Mouse (Mus musculus): ENCODE measurements at regions not wholly inside any gene's neighbourhood (a gene's known extent, or its start where the extent isn't known, plus 50 kb on each side); places are given as distances from the start of the nearest gene placed in this dataset.

DNA sequence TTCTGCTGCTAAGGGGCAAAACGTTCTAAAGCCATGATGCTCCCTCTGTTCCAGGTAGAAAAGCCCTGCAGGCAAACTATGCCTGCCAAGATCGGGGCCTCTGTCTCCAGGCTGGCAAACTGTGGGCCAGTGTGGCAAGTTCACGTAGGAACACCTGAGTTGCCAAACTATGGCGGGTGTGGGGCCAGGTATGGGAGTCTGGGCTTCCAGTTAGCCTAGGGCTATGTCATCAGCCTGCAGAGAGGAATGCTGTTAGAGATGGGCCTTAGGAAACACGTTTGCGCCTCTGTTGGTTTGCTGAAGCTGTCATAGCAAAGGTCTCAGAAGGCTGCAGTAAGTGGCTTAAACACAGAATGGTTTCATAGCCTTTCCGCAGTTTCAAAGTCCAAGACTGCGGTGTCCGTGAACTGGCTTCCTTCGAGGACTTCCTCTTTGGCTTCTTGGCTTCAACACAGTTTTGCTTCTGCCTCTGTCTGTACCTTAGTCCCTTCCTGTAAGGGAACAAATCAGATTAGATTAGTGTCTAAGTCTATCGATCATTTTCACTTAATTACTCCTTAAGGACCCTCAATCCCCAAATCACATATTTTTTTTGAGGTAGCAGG, 110.1 kb downstream of the Snx18 start:
- 91% methylated on average over 11 of the region's 11 CpGs for WGBS
- Histone ChIP-seq H3K4me2 (ENCODE audit: low read depth, low read length) (no peak overlapping the region), H3K36me3 (ENCODE audit: control insufficient read depth, insufficient read depth, low read length) (no peaks in the 10 kb centered on the region), H3K4me3 (ENCODE audit: low read depth, low read length) (no peak overlapping the region), H3K27me3 (ENCODE audit: control insufficient read depth, insufficient read depth, low read length) (no peaks in the 10 kb centered on the region), H3K4me1 (ENCODE audit: control insufficient read depth, insufficient read depth, low read length) (peaks cover 5% of the 10 kb centered on the region; the same call in 1 of the 2 replicates), H3K9ac (replicated peaks; ENCODE audit: low read depth, low read length) (no peak overlapping the region), H3K27ac (ENCODE audit: low read depth, low read length) (no peak overlapping the region), H3K9me3 (ENCODE audit: control insufficient read depth, low read length) (no peaks in the 10 kb centered on the region)
- no peak for ATAC-seq (ENCODE audit: low read depth)

DNA sequence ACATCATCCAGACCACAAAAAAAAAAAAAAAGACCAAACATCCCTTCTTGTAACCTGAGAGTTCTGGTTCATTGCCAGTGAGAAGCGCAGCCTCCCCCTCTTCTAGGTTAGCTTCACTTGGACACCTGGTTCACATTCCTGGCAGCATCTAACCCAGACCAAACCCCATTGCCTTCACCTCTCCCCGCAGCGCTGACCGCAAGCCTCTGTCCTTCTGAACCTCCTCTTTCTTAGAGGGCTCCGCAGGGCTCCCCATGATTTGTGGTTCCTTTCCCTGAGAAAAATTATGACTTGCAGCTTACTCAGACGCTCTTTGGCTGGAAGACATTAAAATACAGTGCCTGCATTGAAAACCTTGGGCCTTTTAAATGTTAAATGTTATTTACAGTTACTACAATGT, 115.8 kb downstream of the Snx18 start:
- Histone ChIP-seq H3K9ac (replicated peaks; ENCODE audit: low read depth, low read length) (no peak overlapping the region), H3K4me2 (ENCODE audit: low read depth, low read length) (no peak overlapping the region), H3K4me3 (ENCODE audit: low read depth, low read length) (no peak overlapping the region), H3K4me1 (ENCODE audit: control insufficient read depth, insufficient read depth, low read length) (no peaks in the 10 kb centered on the region), H3K27me3 (ENCODE audit: control insufficient read depth, insufficient read depth, low read length) (no peaks in the 10 kb centered on the region), H3K27ac (ENCODE audit: low read depth, low read length) (no peak overlapping the region), H3K36me3 (ENCODE audit: control insufficient read depth, insufficient read depth, low read length) (no peaks in the 10 kb centered on the region), H3K9me3 (ENCODE audit: control insufficient read depth, low read length) (no peaks in the 10 kb centered on the region)
- 62% methylated on average over 6 of the region's 6 CpGs for WGBS
- no peak for ATAC-seq (ENCODE audit: low read depth)

DNA sequence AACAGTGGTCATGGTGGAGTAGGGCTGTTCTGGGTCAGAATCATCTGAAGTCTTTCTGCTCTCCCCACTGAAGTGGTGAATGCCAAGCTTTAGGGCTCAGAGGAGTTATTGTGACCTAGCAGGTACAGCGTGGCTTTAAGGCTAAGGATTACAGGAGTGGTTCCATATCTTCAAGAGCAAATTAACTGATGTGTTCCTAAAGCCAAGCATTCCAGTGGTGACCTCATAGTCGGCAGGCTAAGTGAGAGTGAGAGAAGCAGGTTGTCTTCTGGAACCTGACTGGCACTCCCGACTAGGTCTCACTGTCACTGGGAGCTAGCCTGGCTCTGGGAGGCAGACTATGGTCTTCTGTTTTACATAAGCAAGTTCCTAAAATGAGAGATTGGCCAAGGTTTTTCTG, 116.3 kb downstream of the Snx18 start:
- WGBS = 85% methylated on average over 3 of the region's 3 CpGs
- Histone ChIP-seq H3K27me3 (ENCODE audit: control insufficient read depth, insufficient read depth, low read length) (no peaks in the 10 kb centered on the region), H3K9me3 (ENCODE audit: control insufficient read depth, low read length) (no peaks in the 10 kb centered on the region), H3K27ac (ENCODE audit: low read depth, low read length) (no peak overlapping the region), H3K36me3 (ENCODE audit: control insufficient read depth, insufficient read depth, low read length) (no peaks in the 10 kb centered on the region), H3K4me2 (ENCODE audit: low read depth, low read length) (no peak overlapping the region), H3K4me3 (ENCODE audit: low read depth, low read length) (no peak overlapping the region), H3K4me1 (ENCODE audit: control insufficient read depth, insufficient read depth, low read length) (no peaks in the 10 kb centered on the region), H3K9ac (replicated peaks; ENCODE audit: low read depth, low read length) (no peak overlapping the region)
- ATAC-seq (ENCODE audit: low read depth) = no peak

DNA sequence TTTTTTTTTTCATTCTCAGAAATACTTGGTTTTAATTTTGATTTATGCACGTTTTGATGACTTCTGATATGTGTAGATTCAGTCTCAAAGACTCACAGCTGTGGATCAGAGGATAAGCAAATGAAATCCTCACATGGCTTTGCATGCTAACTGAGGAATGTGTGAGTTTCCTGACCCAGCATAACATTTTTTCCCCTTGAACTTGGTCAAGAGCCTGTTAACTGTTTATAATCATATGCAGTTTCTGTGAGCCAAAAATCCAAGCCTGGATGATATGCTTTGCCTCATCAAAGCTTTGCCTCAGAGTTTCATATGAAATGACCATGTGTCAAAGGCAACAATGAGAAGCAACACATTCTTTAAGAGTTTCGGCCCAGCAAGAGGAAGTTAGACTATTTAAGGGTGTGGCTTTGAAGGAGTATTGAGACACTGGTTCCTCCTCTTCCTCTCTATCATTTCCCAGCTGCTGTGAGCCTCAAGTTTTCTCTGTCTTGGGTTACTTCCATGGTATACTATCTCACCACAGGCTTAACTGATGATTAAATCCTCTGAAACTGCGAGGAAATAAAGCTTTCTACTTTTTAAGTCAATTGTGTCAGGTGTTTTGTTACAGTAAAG, 117.9 kb downstream of the Snx18 start:
- no peaks in the 10 kb centered on the region for H3K9me3 ChIP-seq (ENCODE audit: control insufficient read depth, low read length)
- H3K36me3 ChIP-seq (ENCODE audit: control insufficient read depth, insufficient read depth, low read length) = no peaks in the 10 kb centered on the region
- no peak overlapping the region for H3K9ac ChIP-seq (replicated peaks; ENCODE audit: low read depth, low read length)
- no peaks in the 10 kb centered on the region for H3K27me3 ChIP-seq (ENCODE audit: control insufficient read depth, insufficient read depth, low read length)
- ATAC-seq (ENCODE audit: low read depth) = no peak
- WGBS = 83% methylated on average over 3 of the region's 3 CpGs
- no peak overlapping the region for H3K4me2 ChIP-seq (ENCODE audit: low read depth, low read length)
- H3K27ac ChIP-seq (ENCODE audit: low read depth, low read length) = no peak overlapping the region
- H3K4me3 ChIP-seq (ENCODE audit: low read depth, low read length) = no peak overlapping the region
- H3K4me1 ChIP-seq (ENCODE audit: control insufficient read depth, insufficient read depth, low read length) = no peaks in the 10 kb centered on the region

DNA sequence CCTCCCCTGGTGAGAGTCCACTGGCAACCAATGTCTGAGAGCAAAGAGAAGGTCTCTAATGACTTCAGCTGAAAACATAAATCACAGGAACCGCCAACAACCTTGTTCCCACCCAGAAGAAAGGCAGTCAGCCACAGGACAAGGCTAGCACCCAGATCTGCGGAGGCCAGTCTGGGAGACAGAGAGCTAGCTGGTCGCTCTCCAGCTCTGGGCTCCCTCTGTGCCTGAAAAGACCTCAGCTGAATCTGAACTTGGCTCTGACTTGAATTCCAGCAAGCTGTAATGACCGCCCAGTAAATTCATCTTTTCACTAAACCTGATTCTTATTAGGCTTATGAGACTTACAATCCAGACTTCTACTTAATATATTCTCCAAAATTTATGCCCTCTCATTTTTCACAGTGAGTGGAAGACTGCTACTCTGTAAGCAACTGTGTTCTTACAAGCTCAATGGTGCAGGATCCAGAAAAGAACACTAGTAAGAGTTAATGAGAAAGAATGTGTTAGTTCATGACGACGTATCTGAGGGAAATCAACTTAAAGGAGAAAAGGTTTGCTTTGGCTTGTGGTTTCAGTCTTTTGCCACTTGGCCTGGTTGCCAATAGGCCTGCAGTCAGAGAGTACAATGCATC, 119.2 kb downstream of the Snx18 start:
- H3K4me1 ChIP-seq (ENCODE audit: control insufficient read depth, insufficient read depth, low read length) = no peaks in the 10 kb centered on the region
- no peak for ATAC-seq (ENCODE audit: low read depth)
- no peak overlapping the region for H3K27ac ChIP-seq (ENCODE audit: low read depth, low read length)
- no peak overlapping the region for H3K9ac ChIP-seq (replicated peaks; ENCODE audit: low read depth, low read length)
- WGBS = 85% methylated on average over 6 of the region's 6 CpGs
- no peaks in the 10 kb centered on the region for H3K27me3 ChIP-seq (ENCODE audit: control insufficient read depth, insufficient read depth, low read length)
- H3K4me2 ChIP-seq (ENCODE audit: low read depth, low read length) = no peak overlapping the region
- H3K4me3 ChIP-seq (ENCODE audit: low read depth, low read length) = no peak overlapping the region
- H3K9me3 ChIP-seq (ENCODE audit: control insufficient read depth, low read length) = no peaks in the 10 kb centered on the region
- no peaks in the 10 kb centered on the region for H3K36me3 ChIP-seq (ENCODE audit: control insufficient read depth, insufficient read depth, low read length)

DNA sequence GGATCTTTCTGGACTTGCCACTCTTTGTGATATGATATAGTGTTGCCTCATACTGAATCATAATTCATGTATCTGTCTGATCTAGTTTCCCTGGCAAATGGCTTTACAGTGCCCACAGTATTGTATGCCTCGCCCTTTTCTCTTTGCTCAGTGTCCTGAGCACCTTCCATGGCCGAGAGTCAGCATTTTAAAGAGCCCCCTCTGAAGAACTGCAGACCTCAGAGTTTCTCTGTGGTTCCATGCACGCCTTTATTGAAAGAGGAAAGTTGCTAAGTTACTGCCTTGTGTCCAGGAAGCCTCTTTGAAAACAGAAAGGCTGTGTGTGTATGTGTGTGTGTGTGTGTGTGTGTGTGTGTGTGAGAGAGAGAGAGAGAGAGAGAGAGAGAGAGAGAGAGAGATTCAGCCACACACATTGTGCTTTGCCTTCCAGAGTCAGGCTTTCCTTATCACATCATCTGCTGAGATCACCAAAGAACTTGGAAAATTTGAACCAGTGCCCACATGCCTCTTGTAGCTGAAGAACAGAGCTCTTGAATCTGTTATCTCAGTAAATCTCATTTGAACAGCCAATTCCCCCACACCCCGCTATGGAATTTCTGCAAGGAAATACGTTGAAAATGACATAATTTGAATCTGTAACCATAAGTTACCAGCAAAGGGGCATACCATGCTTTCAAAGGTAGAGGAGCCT, 122.6 kb downstream of the Snx18 start:
- H3K4me2 ChIP-seq (ENCODE audit: low read depth, low read length) = no peak overlapping the region
- ATAC-seq (ENCODE audit: low read depth) = no peak; the same call in 1 of the 2 replicates
- 55% methylated on average over 5 of the region's 5 CpGs for WGBS
- H3K9ac ChIP-seq (replicated peaks; ENCODE audit: low read depth, low read length) = no peak overlapping the region
- no peaks in the 10 kb centered on the region for H3K27me3 ChIP-seq (ENCODE audit: control insufficient read depth, insufficient read depth, low read length)
- H3K36me3 ChIP-seq (ENCODE audit: control insufficient read depth, insufficient read depth, low read length) = no peaks in the 10 kb centered on the region
- H3K4me3 ChIP-seq (ENCODE audit: low read depth, low read length) = no peak overlapping the region
- H3K9me3 ChIP-seq (ENCODE audit: control insufficient read depth, low read length) = no peaks in the 10 kb centered on the region
- no peaks in the 10 kb centered on the region for H3K4me1 ChIP-seq (ENCODE audit: control insufficient read depth, insufficient read depth, low read length)
- no peak overlapping the region for H3K27ac ChIP-seq (ENCODE audit: low read depth, low read length)

DNA sequence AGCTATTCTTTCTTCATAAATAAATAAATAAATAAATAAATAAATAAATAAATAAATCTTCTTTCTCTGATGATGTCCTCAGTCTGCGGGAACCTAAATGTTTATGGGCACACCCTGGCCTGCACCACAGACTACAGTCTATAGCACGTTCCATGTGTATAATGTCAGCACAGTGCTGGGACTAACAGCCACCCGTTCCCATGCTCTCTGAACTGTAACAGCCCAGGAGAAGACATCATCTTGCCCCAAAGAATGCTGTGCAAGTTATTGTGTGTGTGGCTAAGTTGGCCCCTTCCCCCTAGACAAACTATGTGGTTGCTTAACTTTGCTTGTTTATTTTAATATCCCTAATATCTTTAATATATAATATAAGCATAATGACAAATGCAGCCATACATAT, 123.2 kb downstream of the Snx18 start:
- H3K4me2 ChIP-seq (ENCODE audit: low read depth, low read length) = no peak overlapping the region
- no peaks in the 10 kb centered on the region for H3K36me3 ChIP-seq (ENCODE audit: control insufficient read depth, insufficient read depth, low read length)
- no peak overlapping the region for H3K9ac ChIP-seq (replicated peaks; ENCODE audit: low read depth, low read length)
- 80% methylated on average over 3 of the region's 3 CpGs for WGBS
- H3K4me1 ChIP-seq (ENCODE audit: control insufficient read depth, insufficient read depth, low read length) = no peaks in the 10 kb centered on the region
- no peak overlapping the region for H3K4me3 ChIP-seq (ENCODE audit: low read depth, low read length)
- no peak overlapping the region for H3K27ac ChIP-seq (ENCODE audit: low read depth, low read length)
- no peaks in the 10 kb centered on the region for H3K9me3 ChIP-seq (ENCODE audit: control insufficient read depth, low read length)
- no peak for ATAC-seq (ENCODE audit: low read depth)
- H3K27me3 ChIP-seq (ENCODE audit: control insufficient read depth, insufficient read depth, low read length) = no peaks in the 10 kb centered on the region

DNA sequence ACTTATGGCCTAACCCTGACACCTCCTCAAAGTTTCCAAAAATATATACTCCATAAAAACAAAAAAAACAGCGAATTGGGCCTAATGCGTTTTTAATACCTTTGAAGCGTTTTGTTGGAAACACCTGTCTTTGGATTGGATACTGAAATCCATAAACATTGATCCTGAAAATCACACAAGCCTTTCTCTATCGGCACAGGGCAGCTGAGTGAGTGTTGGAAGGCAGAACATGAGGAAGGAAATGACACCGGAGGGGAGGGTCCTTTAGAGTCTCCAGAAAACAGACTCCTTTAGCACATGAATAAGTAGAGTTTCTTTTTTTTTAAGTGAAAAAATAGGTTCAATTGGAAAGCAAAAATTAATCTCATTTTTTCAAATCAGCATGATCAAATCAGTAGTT, 123.7 kb downstream of the Snx18 start:
- no peaks in the 10 kb centered on the region for H3K27me3 ChIP-seq (ENCODE audit: control insufficient read depth, insufficient read depth, low read length)
- no peaks in the 10 kb centered on the region for H3K36me3 ChIP-seq (ENCODE audit: control insufficient read depth, insufficient read depth, low read length)
- H3K4me1 ChIP-seq (ENCODE audit: control insufficient read depth, insufficient read depth, low read length) = no peaks in the 10 kb centered on the region
- no peak overlapping the region for H3K4me3 ChIP-seq (ENCODE audit: low read depth, low read length)
- WGBS = 91% methylated on average over 5 of the region's 5 CpGs
- no peak for ATAC-seq (ENCODE audit: low read depth)
- no peaks in the 10 kb centered on the region for H3K9me3 ChIP-seq (ENCODE audit: control insufficient read depth, low read length)
- no peak overlapping the region for H3K4me2 ChIP-seq (ENCODE audit: low read depth, low read length)
- no peak overlapping the region for H3K9ac ChIP-seq (replicated peaks; ENCODE audit: low read depth, low read length)
- no peak overlapping the region for H3K27ac ChIP-seq (ENCODE audit: low read depth, low read length)

Measured in neural tube, embryonic 14.5 days (tissue).